Mouse (Mus musculus) gonadal fat pad, adult 2 months (tissue): Measurements from ENCODE around the gene Tdrd5. TPM values are rescaled to one million over a fixed set of nuclear protein-coding genes. Genes with fewer than 3 reads are reported as not detected.

Experiments
- polyA plus RNA-seq: library from polyadenylated mRNA; depleted of rRNA; stranded (reverse); fragments of >200 nt; gene quantifications from 2 replicates; pipeline ENCODE4 v1.2.3, GENCODE M21; 2012; rRNA removed

Gene Tdrd5
- polyA plus RNA-seq, 1 experiment, result 0.41 TPM

Other genes starting within 250 kb of the Tdrd5 start
- gene Fam163a, start 98.6 kb downstream of the Tdrd5 start, polyA plus RNA-seq, result not detected in 2 replicates
- gene Nphs2, start 7.1 kb upstream of the Tdrd5 start, polyA plus RNA-seq, result not detected in 2 replicates
- 25.6 and 38.5 TPM in 2 replicates for gene Gm2000, start 62.4 kb upstream of the Tdrd5 start, polyA plus RNA-seq
- gene Axdnd1, start 117.5 kb upstream of the Tdrd5 start, polyA plus RNA-seq, result 0.05 and 2.3 TPM in 2 replicates
- gene Soat1, start 170.7 kb upstream of the Tdrd5 start, polyA plus RNA-seq, result 25.0 and 27.8 TPM in 2 replicates
- 10.1 and 10.9 TPM in 2 replicates for gene Gm10031, start 220.3 kb upstream of the Tdrd5 start, polyA plus RNA-seq